Mouse (Mus musculus): ENCODE measurements around the gene Ttc28.

GRCm38 (mm10) chr5:110897114-110897788 lies 17.6 kb downstream of the Ttc28 start:
- TF ChIP-seq CTCF (IDR thresholded peaks at IDR 0.05; ENCODE audit: borderline replicate concordance, insufficient read depth, low read depth, low read length) (no peak), POLR2A (IDR thresholded peaks at IDR 0.05; ENCODE audit: borderline replicate concordance, insufficient read depth, low read length) (no peak)
